Mouse (Mus musculus) neural tube, embryonic 13.5 days (tissue): ENCODE data around the gene Larp1b. TPM values are rescaled to one million over a fixed set of nuclear protein-coding genes. Genes with fewer than 3 reads are reported as not detected.
"Not testable (repeated sequence)": the region's sequence is repeated elsewhere in the genome, so short reads cannot be mapped to it uniquely, and the experiment has no call there.

ENCODE experiments used
- ATAC-seq: fragments of 200-750 bp; cut with Nextera tagmentation; 2 replicates; pipeline ENCODE4 v1.8.0; 2017; ENCODE audit warnings: low read depth, mild to moderate bottlenecking, moderate TSS enrichment, moderate library complexity
- H3K27ac ChIP-seq: fragments of 300-500 bp; sonication (generic); replicated peaks from 2 replicates; pipeline ENCODE4 v1.5.1; 2015; ENCODE audit warnings: moderate library complexity, mild to moderate bottlenecking, inconsistent platforms
- H3K27me3 ChIP-seq: fragments of 300-500 bp; sonication (generic); 2 replicates; pipeline ENCODE4 v1.6.1; 2015; ENCODE audit warnings: mild to moderate bottlenecking, inconsistent platforms
- H3K36me3 ChIP-seq: fragments of 300-500 bp; sonication (generic); 2 replicates; pipeline ENCODE4 v1.6.1; 2015; ENCODE audit warnings: mild to moderate bottlenecking, inconsistent platforms
- H3K4me1 ChIP-seq: fragments of 300-500 bp; sonication (generic); replicated peaks from 2 replicates; pipeline ENCODE4 v1.6.1; 2015; ENCODE audit warnings: inconsistent platforms
- H3K4me2 ChIP-seq: fragments of 300-500 bp; sonication (generic); 2 replicates; pipeline ENCODE4 v1.6.1; 2015; ENCODE audit warnings: inconsistent platforms, mild to moderate bottlenecking, moderate library complexity
- H3K4me3 ChIP-seq: fragments of 300-500 bp; sonication (generic); 2 replicates; pipeline ENCODE4 v1.5.1; 2015; ENCODE audit warnings: mild to moderate bottlenecking, inconsistent platforms
- H3K9ac ChIP-seq: fragments of 300-500 bp; sonication (generic); 2 replicates; pipeline ENCODE4 v1.6.1; 2015; ENCODE audit warnings: moderate library complexity, mild to moderate bottlenecking, inconsistent platforms
- H3K9me3 ChIP-seq: fragments of 300-500 bp; sonication (generic); 2 replicates; pipeline ENCODE4 v1.6.1; 2016; ENCODE audit warnings: inconsistent platforms
- WGBS: fragments of 180-500 bp; shearing (Covaris S2); methylation state at CpG from one replicate; pipeline ENCODE4 v1.1.7; 2015; 5-methylcytosine and 5-hydroxymethylcytosine counted together
- polyA plus RNA-seq: library from polyadenylated mRNA; unstranded; fragments of >200 nt; fragmentation: Nextera tagmentation; extraction: Ambion mirVana; gene quantifications from 2 replicates; pipeline ENCODE4 v1.2.1, GENCODE M21; 2015

Gene Larp1b
- polyA plus RNA-seq = 4.9 and 5.1 TPM in 2 replicates

DNA sequence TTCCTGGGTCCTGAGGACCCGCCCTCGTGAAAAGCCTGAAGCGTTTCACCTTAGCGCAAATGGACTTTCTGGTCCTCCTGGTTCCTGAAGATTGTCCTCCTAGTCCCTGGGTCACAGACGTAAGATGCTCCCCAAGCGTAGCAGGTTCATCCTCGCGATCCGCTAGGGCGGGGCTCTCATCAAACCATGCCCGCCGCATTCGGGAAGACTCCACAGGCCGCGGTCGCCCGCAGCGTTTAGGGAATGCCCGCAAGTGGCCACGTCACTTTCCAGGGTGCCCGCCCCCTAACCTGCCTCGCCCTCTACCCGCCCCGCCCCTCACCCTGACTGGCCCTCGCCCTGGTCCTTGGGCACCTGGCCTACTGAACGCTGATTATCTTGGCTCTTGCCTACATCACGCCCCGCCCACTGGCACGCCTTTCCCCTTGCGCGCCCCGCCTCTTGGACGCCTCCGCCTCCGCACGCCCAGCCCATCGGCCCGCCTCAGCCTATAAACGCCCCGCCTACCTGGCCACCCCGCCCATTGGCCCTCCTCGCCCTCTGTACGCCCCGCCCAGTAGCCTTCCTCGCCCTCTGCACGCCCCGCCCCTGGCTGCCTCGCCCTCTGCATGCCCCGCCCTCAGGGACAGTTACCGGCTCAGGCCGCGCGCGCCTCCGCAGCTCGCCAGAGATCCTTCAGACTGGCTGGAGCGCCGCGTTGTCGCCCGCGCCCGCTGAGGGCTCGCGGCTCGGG, at the start of gene Larp1b:
Gene Larp1b, plus strand, starts transcription at position 659 of the 733 bp plus-strand sequence.
- H3K9ac ChIP-seq = peak within 1 kb of the TSS; percentile 83
- H3K27me3 ChIP-seq = peaks cover 27% of the 10 kb centered on the region
- peak; percentile 98 for ATAC-seq
- H3K27ac ChIP-seq = peak within 1 kb of the TSS; percentile 86
- H3K4me1 ChIP-seq = peaks cover 13% of the 10 kb centered on the region
- no peaks in the 10 kb centered on the region for H3K9me3 ChIP-seq
- H3K4me3 ChIP-seq = peak within 1 kb of the TSS; percentile 80
- WGBS = under 1% methylated on average over 64 of the region's 66 CpGs
- H3K36me3 ChIP-seq = no peaks in the 10 kb centered on the region
- H3K4me2 ChIP-seq = peak within 1 kb of the TSS; percentile 85

DNA sequence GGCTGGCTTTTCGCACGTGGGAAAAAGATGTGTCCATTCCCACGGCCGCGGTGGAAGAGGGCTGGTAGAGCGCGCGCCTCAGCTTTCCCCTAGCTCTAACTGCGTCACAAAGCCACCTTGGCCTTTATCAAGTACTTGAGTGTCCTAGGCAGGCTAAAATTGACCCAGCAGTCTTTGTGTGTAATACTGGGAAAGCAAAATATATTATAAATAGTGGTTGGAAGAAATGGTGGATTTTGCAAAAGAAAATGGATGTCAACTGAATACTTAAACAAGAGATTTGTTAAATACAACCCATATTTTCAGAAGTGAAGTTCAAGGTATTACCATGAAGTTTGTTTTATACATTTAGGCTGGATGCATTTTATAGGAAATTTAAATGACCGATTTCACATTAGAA, 47.2 kb upstream of the Larp1b start, which contains the start of gene 1700034I23Rik:
Gene 1700034I23Rik, minus strand, starts transcription at position 101 of the 400 bp plus-strand sequence.
- H3K4me2 ChIP-seq, H3K27ac ChIP-seq, H3K4me1 ChIP-seq, H3K27me3 ChIP-seq, H3K9me3 ChIP-seq, H3K4me3 ChIP-seq, H3K9ac ChIP-seq, ATAC-seq: not testable (repeated sequence)
- peaks cover 11% of the 10 kb centered on the region; the same call in 1 of the 2 replicates for H3K36me3 ChIP-seq
- whole genome bisulfite sequencing = 96% methylated on average over 5 of the region's 10 CpGs

DNA sequence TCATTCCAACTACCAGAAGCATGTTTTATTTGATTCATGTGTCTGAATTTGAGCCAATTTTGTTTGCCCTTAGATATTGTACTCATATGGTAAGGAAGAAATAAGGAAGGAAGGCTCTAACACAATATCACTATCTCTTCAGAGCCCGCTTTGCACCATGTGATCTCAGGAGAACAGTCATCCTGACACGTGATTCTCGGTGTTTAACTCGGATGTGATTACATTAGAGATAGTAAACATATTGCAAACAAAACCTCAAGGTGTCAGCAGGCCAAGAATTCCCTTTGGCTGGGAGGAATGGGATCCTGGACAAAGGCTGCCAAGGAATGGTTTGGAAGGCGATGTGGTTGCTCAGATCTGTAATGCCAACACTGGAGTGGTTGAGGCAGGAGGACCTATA, 11.4 kb upstream of the Larp1b start:
- Histone ChIP-seq H3K4me2 (no peak overlapping the region), H3K36me3 (peaks cover 27% of the 10 kb centered on the region), H3K9me3 (no peaks in the 10 kb centered on the region), H3K27me3 (no peaks in the 10 kb centered on the region), H3K9ac (no peak overlapping the region), H3K4me1 (no peaks in the 10 kb centered on the region), H3K27ac (no peak overlapping the region), H3K4me3 (no peak overlapping the region)
- no peak for ATAC-seq
- 90% methylated on average over 5 of the region's 5 CpGs for WGBS

DNA sequence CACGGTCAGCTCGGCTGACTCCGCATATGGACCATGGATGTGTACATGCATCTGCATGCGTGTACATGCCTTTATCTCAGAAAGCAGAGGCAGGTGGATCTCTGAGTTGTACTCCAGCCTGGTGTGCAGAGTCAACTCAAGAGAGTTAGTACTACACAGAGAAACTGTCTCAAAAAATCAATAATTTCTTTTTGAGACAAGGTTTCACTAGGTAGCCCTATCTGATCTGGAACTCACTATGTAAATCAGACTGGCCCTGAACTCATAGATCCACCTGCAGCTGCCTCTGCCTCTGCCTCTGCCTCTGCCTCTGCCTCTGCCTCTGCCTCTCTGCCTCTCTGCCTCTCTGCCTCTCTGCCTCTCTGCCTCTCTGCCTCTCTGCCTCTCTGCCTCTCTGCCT, 11.0 kb upstream of the Larp1b start:
- H3K4me1 ChIP-seq = no peaks in the 10 kb centered on the region
- no peak overlapping the region for H3K4me2 ChIP-seq
- no peak for ATAC-seq
- no peaks in the 10 kb centered on the region for H3K27me3 ChIP-seq
- no peaks in the 10 kb centered on the region for H3K9me3 ChIP-seq
- no peak overlapping the region for H3K9ac ChIP-seq
- no peak overlapping the region for H3K27ac ChIP-seq
- H3K4me3 ChIP-seq = no peak overlapping the region
- 94% methylated on average over 4 of the region's 4 CpGs for WGBS
- H3K36me3 ChIP-seq = peaks cover 23% of the 10 kb centered on the region

DNA sequence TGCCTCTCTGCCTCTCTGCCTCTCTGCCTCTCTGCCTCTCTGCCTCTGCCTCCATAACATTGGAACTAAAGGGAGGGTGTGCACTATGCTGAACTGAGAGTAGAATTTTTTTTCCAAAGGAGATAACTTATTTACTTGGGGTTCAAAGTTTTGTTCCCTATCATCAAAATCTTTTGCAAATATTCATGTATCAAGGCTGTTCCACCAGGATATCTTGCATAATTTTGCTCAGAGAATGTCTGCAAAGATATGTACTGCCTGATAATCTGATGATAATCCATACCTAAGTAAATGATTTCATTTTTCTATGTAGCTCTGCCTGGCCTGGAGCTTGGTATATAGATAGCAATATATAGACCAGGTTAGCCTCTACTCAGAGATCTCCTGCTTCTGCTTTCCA, 10.6 kb upstream of the Larp1b start:
- ATAC-seq = no peak
- Histone ChIP-seq H3K4me2 (no peak overlapping the region), H3K9ac (no peak overlapping the region), H3K27ac (no peak overlapping the region), H3K9me3 (no peaks in the 10 kb centered on the region), H3K4me1 (no peaks in the 10 kb centered on the region), H3K36me3 (peaks cover 18% of the 10 kb centered on the region), H3K4me3 (no peak overlapping the region), H3K27me3 (no peaks in the 10 kb centered on the region)

DNA sequence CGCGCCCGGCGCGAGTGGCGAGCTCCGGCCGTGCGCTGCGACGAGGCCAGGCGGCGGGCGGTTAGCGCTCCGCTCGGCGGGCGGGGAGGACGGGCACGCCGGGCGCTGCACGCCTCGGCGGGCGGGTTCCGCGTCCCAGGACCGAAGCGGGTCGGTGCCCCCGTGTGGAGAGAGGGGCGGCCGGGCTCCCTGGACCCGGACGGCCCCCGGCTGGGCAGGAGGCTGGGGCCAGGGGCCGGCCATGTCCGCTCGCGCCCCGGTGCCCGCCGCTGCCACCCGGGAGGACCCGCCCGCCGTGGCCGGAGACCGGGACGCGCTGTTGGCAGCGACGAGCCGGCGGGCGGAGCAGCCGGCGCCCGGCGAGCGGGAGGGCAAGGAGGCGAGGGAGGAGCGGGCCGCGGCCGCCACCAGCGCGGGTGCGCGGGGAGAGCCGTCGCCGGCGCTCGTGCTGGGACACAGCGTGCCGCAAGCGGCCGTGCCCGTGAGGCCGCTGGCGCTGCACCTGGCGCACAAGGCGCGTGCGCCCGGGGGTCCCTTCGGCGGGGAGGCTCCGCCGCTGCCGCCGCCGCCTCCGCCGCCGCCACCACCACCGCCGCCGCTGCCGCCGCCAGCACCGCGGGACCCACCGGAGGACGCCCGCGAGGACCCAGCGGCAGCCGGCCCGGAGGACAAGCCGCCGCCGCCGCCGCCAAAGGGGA, 424 bp downstream of the Larp1b start:
- Histone ChIP-seq H3K27ac (peak overlapping the region; percentile 86), H3K4me3 (peak overlapping the region; percentile 80), H3K9me3 (no peaks in the 10 kb centered on the region), H3K4me2 (peak overlapping the region; percentile 85), H3K4me1 (peaks cover 13% of the 10 kb centered on the region), H3K9ac (peak overlapping the region; percentile 83), H3K36me3 (no peaks in the 10 kb centered on the region), H3K27me3 (peaks cover 27% of the 10 kb centered on the region)
- WGBS = under 1% methylated on average over 58 of the region's 118 CpGs
- peak; percentile 56 for ATAC-seq

DNA sequence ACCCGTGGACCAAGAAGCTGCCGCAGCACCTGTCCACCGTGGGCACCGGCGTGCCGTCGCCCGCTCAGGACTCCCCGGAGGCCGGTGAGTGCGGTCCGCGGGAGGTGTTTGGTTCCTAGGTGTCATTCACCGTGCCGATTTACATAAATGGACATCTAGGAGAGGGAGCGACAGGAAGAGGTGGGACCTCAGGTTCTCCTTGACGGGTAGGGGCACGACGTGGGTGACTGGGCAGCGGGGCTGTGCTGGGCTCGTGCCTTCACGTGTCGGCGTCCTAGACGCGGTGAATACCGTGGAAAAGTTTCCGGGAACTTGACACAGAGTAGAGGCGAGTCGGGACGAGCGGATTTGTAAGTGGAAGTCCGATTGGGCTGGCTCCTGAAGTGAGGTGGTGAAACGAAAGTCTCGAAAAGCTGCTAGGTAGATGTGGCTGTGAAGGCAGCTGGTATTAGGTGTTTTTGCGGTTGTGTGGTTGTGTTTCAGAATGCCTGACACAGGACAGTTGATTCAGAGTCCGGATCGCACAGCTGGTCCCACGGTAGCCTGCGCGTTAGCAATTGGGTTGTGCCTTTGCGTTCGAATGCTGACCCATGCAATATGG, 1.1 kb downstream of the Larp1b start:
- ATAC-seq = no peak
- Histone ChIP-seq H3K4me2 (peak overlapping the region; percentile 85), H3K9me3 (no peaks in the 10 kb centered on the region), H3K4me3 (peak overlapping the region; percentile 80), H3K4me1 (peaks cover 13% of the 10 kb centered on the region), H3K9ac (peak overlapping the region; percentile 83), H3K27me3 (peaks cover 27% of the 10 kb centered on the region), H3K27ac (peak overlapping the region; percentile 86), H3K36me3 (no peaks in the 10 kb centered on the region)
- under 1% methylated on average over 43 of the region's 43 CpGs for WGBS

DNA sequence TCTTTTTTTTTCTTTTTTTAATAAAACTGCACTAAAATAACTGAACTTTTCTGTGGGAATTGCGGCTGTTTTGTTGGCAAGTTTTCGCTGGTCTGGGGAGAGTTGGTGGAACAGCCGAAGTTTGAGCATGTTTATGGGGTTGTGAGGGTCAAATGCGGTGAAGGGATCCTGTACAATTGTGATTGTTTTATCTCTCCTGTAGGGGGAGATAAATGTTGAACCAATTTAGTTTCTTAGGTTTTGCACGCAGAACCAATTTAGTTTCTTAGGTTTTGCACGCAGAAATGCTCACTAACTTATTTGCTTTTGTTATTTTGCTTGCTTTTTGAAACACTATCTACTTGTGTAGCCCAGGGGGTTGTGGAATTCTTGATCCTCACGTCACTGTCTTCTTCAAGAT, 1.7 kb downstream of the Larp1b start:
- H3K27ac ChIP-seq = no peak overlapping the region
- peaks cover 27% of the 10 kb centered on the region for H3K27me3 ChIP-seq
- H3K36me3 ChIP-seq = no peaks in the 10 kb centered on the region
- WGBS = 10% methylated on average over 7 of the region's 7 CpGs
- peaks cover 13% of the 10 kb centered on the region for H3K4me1 ChIP-seq
- H3K4me2 ChIP-seq = peak overlapping the region; percentile 85
- H3K9ac ChIP-seq = no peak overlapping the region
- peak overlapping the region; percentile 80 for H3K4me3 ChIP-seq
- no peaks in the 10 kb centered on the region for H3K9me3 ChIP-seq
- ATAC-seq = no peak

DNA sequence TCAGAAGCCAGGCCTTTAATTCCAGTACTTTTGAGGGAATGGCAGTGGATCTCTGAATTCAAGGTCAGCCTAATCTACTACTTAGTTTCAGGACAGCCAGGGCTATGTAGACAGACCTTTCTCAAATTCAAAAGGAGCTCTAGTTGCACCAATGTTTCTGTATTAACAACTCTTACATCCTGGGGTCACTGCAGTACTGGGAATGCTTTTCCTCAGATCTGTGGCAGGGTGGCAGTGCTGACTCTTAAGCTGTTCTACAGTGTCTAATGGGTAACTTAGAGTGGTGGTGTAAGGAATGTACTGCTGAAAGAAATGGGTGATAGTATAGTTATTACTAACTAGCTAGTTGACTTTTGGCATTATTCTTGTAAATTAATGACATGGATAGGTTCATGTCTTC, 3.0 kb downstream of the Larp1b start:
- Histone ChIP-seq H3K27me3 (peaks cover 25% of the 10 kb centered on the region), H3K9me3 (no peaks in the 10 kb centered on the region), H3K4me1 (peaks cover 13% of the 10 kb centered on the region), H3K27ac (no peak overlapping the region), H3K36me3 (no peaks in the 10 kb centered on the region), H3K9ac (no peak overlapping the region), H3K4me2 (no peak overlapping the region), H3K4me3 (no peak overlapping the region)
- no peak for ATAC-seq

DNA sequence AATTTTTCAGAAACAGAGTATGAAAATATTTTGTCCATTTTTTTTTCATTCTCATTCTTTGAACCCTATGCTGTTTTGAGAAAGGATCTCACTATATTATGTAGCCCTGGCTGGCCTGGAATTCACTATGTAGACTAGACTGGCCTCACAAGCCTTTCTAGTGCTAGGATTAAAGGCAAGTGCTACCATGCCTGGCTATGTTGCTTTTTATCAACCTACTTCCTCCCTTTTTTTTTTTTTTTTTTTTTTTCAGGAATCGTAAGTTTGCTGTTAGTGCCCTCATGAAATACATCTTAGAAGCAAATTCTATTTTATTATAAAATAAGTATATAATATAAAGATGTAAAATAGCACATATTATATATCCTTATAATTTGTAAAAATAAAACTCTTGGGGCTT, 5.2 kb downstream of the Larp1b start:
- no peak overlapping the region for H3K4me2 ChIP-seq
- no peaks in the 10 kb centered on the region for H3K36me3 ChIP-seq
- no peak overlapping the region for H3K27ac ChIP-seq
- no peaks in the 10 kb centered on the region for H3K9me3 ChIP-seq
- no peak overlapping the region for H3K4me3 ChIP-seq
- no peak for ATAC-seq
- peaks cover 12% of the 10 kb centered on the region for H3K27me3 ChIP-seq
- WGBS = 93% methylated on average over 1 of the region's 1 CpGs
- H3K9ac ChIP-seq = no peak overlapping the region
- peaks cover 13% of the 10 kb centered on the region for H3K4me1 ChIP-seq

DNA sequence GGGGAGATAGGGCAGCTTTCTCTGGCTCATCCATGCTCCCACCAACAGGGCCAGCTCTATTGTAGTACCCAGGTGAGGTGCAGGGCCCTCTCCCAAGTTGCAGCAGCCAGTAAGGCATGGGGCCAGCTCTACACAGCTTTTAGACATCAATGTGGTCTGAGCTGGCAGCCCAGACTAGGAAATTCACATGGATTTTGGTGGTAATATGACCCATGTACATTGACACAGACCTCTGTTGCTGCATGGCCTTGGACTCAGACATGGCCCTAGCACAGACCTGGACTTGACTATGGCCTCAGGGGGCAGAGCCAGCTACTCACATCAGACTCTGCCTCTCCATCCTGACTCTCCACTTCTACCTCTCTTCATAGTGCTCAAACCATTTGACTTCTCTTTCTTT, 9.2 kb downstream of the Larp1b start:
- no peak overlapping the region for H3K4me3 ChIP-seq
- no peak overlapping the region for H3K27ac ChIP-seq
- no peak overlapping the region for H3K9ac ChIP-seq
- no peak for ATAC-seq
- no peak overlapping the region for H3K4me2 ChIP-seq
- no peaks in the 10 kb centered on the region for H3K9me3 ChIP-seq
- H3K36me3 ChIP-seq = no peaks in the 10 kb centered on the region
- H3K4me1 ChIP-seq = no peaks in the 10 kb centered on the region
- H3K27me3 ChIP-seq = no peaks in the 10 kb centered on the region

DNA sequence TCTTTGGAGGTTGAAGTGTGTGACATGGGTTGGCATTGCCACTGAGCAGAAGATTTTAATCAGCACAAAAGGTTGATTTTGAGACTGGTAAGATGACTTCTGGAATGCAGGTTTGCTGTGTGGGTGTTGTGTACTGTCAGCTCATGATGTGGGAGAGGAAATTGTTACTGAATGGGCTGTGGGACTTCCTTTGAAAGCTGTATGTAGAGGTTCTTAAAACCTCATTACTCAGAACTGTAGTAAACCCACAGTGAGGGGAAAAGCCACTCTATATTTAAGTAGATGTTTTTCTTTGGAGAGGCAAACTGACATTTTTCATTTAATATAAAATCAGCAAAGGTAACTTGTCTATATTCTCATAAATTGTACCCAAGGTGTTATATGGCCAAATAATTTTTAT, 31.1 kb downstream of the Larp1b start:
- ATAC-seq = no peak
- H3K27me3 ChIP-seq = no peaks in the 10 kb centered on the region

More for the DNA sequence above, 31.1 kb downstream of the Larp1b start:
- no peaks in the 10 kb centered on the region for H3K9me3 ChIP-seq
- no peak overlapping the region for H3K27ac ChIP-seq
- H3K4me3 ChIP-seq = no peak overlapping the region
- no peak overlapping the region for H3K4me2 ChIP-seq
- H3K4me1 ChIP-seq = no peaks in the 10 kb centered on the region
- H3K9ac ChIP-seq = no peak overlapping the region
- no peaks in the 10 kb centered on the region for H3K36me3 ChIP-seq
